Mouse (Mus musculus) erythroblast, adult 5-6 weeks (primary cell): ENCODE results near the gene Zfp42. TPM values are rescaled to one million over a fixed set of nuclear protein-coding genes. Genes with fewer than 3 reads are reported as not detected.
"Not testable (repeated sequence)": the region's sequence is repeated elsewhere in the genome, so short reads cannot be mapped to it uniquely, and the experiment has no call there.

Experiments
- ATAC-seq: replicated peaks from 2 replicates; pipeline ENCODE4 v1.8.0; 2016; ENCODE audit warnings: moderate number of reproducible peaks, mild to moderate bottlenecking, moderate TSS enrichment, inconsistent platforms; ENCODE audit not compliant: poor library complexity, low FRiP score, severe bottlenecking
- total RNA-seq, 2 experiments: library from RNA; stranded (forward) in 1 of 2; stranded (reverse) in 1 of 2; fragments of 150-400 nt in 1 of 2; fragments of 200-764, 138-1000 nt in 1 of 2; gene quantifications; 2 replicates each; pipeline versions ENCODE4 v1.2.3 to v1.2.4; 2015 to 2017; ENCODE audit warnings: low replicate concordance in 2 of 2

Zfp42 gene
- total RNA-seq (2015; ENCODE audit: low replicate concordance) (not detected in 2 replicates), total RNA-seq (2017; ENCODE audit: low replicate concordance) (0.98 TPM in 1 of 2 replicates, not detected in the other)

DNA sequence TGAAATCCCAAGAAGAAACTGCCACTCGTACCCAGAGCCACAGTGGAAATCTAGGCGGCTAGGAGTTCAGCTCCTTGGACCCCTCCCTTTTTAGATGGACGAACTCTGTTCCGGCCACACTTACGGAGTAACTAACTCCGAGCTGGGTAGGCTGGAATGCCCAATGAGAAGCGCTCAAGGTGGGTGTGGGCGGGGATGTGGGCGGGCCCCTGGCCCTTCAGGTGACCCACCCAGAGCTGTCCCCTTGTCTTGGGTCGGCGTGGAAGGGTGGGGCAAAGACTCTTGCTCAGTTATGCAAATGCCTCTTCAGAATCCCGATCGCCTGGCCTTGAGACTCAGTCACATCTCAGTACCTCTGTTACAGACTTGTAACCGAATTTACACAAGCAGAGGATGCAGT lies at the start of gene Zfp42:
TSS of gene Zfp42 (minus strand) at position 85 of the 400 bp plus-strand sequence.
- no peak for ATAC-seq

DNA sequence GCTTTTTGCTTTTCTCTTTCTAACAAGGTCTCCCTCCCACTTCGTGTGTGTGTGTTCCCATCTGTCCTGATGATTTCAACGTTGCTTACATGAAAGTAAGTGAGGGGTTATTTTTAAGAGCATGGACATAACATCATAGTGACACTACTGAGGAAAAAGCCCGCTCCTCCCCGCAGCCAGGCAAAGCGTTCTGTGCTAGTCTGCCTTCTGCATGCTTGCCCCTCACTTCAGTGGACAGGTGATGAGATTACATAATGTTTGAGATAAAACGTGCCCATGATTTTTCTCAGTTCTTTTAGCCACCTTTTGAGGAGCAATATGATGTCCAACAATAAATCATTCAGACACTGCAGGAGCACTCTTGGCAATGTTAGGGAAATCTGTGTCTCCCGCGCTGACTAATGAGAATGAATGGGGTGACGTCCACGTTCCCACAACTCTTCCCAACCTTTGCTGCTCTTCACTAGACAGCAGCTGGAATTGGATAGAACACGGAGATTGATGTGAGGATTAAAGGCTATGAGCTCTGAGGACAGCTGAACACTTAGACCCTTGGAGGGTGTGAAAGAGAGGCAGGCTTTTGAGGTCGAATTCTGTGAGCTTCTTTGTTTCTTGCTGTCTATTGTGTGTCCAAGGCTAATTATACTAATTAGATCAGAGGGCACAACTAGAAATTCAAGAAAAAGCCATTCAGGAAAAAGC lies 49.4 kb upstream of the Zfp42 start:
- no peak for ATAC-seq

DNA sequence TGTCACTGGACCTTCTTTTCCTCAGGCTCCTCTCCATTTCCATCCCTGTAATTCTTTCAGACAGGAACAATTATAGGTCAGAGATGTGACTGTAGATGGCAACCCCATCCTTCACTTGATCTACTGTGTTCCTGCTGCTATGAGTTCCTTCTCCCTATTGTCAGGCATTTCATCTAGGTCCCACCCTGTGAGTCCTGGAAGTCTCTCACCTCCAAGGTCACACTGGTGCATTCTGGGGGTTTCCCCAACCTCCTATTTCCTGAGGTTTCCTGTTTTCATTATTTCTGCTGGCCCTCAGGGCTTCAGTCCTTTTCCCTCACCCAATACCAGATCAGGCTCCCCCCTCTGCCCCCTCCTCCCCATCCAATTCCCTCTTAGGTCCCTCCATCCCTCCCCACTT lies 45.5 kb upstream of the Zfp42 start:
- ATAC-seq = not testable (repeated sequence)

DNA sequence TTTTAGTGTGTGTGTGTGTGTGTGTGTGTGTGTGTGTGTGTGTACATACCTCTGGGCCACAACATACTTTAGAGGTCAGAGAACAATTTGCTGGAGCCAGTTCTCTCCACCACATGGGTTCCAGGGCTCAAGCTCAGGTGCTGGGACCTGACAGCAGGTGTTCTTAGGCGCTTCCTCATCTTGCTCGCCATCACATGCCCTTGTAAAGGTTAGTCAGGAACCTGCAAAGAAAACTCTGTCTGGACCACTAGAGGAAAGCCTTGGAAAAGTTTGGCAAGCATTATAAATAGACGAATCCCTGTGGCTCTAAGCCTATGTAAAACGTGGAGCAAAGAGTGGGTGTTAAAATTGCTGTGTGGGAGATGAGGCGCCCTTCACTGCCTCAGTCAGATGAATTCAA lies 31.8 kb upstream of the Zfp42 start:
- no peak for ATAC-seq

DNA sequence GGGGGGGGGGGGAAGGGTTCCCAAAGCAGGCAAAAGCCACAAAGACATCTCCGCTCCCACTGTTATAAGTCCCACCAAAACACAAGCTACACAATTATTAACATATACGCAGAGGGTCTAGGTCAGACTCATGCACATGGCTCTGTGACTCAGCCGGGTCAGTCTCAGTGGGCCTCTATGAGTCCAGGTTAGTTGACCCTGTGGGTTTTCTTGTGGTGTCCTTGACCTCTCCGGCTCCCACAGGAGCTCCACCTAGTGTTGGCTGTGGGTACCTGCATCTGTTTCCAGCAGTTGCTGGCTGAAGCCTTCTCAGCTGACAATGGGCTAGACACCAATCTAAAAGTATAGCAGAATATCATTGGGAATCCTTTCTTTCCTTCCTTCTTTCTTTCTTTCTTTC lies 26.7 kb upstream of the Zfp42 start:
- no peak for ATAC-seq

DNA sequence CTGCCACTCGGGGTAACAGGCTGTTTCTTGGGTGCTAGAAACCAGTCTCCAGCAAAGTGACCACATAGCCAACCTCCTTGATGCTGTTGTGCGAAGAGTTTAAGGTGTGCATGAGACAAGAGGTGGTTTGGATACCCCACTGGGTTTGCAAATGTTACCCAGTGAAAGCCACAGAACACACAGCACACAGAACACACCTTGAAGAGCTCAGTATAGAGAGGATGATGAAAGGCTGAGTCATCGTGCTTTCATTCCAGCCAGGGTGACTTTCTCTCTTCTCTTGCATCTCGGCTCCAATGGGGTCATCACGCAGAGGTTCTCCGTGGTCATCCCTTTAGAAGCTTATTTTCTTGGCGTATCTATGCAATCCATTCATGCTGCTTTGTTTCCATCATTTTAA lies 24.9 kb upstream of the Zfp42 start:
- ATAC-seq = no peak

DNA sequence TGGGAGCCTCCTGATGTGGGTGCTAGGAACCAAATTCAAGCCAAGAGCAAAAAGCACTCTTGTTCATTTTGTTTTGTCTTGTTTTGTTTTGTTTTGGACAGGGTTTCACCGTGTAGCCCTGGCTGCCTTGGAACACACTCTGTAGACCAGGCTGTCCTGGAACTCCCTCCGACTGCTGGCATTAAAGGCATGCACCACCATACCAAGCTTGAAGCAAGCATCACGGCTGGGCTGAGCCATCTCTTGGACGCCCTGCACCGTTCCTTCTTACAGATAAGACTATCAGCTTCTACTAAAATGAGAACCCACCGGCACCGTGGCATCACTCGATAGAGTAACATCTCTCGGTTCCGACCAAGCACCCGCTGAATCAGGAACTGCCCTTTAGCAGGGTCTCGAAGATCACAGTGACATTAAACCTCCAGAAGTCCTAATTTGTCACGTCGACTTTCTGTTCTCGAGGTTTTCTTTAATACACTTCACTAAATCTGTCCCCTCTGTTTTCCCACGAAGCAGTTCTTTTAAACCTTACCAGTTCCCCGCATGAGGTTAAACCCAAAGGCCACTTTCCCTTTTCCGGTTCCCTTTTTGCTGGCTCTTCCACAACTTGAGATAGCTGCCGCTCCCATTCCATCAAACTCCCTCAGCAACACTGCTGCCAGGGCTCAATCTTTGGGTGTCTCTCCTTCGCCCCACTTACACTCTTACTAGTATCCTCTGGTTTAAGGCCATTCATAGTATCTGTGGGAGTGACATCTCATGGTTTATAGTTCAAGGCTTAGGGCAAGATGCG lies 23.3 kb upstream of the Zfp42 start:
- ATAC-seq = no peak

DNA sequence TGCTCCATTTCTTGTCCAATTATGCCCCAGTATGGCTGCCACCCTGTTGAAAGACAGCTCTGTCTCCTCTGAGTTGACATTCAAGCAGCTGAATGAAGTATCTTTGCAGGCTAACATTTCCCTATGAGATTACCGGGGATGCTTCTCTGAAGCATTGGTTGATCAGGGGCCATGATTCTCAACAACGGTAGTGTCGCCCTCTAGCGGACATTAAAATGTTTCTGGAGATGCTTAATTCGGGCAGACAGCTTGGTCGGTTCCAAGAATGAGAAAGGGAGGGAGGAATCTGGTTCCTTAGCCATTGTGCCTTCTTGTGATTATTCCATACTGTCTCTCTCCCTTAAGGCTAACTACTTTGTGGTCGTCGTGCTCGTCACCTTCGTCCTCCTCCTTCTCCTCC lies 21.9 kb upstream of the Zfp42 start:
- no peak for ATAC-seq

DNA sequence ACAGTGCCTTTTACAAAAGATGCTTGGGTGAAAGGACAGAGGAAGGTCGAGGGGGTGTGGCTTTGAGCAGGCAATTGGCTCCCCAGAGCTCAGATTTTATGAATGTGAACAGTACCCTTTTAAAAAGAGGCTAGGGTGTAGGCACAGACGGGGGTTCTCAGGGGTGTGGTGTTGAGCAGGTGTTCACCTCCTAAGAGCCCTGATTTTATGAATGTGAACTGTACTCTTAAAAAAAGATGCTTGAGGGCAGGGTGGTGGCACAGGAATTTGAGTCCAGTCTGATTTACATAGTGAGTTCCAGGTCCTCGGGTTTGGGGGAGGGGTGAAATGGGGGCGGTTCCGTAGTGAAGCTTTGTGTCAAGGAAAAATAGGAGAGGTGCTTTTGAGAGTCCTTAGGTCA lies 14.0 kb upstream of the Zfp42 start:
- ATAC-seq = no peak

DNA sequence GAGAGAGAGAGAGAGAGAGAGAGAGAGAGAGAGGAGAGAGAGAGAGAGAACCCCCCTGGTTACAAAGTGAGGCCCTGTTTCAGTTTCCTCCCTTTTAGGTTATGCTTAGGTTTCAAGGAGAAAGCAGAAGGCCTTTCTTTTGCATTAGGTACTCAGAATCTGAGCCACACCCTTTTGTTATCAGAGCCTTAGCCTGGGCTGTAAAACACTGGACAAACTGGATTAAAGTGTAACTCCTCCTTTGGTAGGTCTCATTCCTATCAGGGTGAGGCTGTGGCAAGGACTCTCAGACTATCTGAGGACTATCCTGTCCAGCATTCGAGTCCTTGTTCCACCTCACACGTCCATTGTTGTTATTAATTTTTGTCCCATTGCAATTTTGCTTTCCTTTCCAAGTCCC lies 1.4 kb upstream of the Zfp42 start:
- ATAC-seq = no peak

DNA sequence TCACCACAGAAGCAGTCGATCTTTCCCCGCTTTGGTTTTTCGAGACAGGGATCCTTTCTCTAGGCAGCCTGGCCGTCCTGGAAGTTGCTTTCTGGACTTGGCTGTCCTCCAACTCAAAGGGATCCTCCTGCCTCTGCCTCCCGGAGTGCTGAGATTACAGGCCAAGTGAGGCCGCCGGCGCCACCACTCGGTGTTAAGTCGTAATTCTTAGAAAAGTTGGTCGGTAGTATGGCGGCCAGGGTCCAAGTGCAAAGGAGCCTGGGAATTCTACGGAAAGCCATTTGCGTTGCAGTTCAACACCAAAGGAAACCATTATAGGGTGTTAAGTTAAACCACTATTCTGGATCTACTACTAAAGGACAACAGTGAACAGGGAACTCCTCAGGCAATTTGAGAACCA lies 1.1 kb downstream of the Zfp42 start:
- ATAC-seq = no peak

DNA sequence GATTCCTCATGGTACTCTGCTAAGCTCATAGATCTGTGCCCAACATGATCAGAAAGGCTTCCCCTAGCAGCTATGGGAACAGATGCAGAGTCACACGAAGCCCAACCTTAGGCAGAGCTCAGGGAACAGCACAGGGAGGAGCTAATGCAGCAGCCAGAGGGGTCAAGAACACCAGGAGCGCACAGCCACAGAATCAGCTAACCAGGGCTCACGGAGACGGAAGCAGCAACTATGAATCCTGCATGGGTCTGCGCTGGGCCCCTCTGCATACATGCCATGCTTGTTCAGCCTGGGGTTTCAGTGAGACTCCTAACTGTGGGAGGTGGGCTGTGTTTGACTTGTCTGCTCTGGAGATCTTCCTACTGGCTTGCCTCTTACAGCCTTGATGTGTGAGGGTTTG lies 7.0 kb downstream of the Zfp42 start:
- no peak for ATAC-seq

DNA sequence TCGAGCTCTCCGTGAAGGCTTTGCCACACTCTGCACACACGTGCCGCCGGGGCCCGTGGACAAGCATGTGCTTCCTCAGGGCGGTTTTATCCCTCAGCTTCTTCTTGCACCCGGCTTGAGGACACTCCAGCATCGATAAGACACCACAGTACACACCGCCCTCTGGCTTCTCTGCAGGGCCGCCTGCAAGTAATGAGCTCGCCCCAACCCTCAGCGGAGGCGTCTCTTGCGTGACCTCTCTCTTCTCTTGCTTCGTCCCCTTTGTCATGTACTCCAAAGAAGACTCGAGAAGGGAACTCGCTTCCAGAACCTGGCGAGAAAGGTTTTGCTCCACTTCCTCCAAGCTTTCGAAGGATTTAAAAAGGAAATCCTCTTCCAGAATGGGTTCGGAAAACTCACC lies 11.0 kb downstream of the Zfp42 start:
- ATAC-seq = no peak

DNA sequence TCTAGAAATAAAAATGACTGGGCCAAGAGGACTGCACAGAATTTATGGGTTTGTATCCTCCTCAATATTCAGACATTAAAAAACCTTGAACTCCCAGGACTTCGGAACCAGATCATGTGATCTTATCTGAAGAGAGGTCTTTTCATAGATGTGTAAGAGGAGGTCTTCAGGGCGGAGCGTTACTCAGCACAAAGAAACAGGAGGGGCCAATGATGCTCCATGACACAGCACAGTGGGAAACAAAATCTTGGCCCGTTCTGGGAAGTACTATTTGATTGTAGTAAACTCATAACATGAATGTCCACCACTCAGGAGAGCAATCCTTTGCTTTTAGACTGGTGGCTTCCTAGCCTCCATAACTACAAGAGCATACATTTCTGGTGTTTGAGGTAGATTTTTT lies 12.6 kb downstream of the Zfp42 start:
- ATAC-seq = no peak

DNA sequence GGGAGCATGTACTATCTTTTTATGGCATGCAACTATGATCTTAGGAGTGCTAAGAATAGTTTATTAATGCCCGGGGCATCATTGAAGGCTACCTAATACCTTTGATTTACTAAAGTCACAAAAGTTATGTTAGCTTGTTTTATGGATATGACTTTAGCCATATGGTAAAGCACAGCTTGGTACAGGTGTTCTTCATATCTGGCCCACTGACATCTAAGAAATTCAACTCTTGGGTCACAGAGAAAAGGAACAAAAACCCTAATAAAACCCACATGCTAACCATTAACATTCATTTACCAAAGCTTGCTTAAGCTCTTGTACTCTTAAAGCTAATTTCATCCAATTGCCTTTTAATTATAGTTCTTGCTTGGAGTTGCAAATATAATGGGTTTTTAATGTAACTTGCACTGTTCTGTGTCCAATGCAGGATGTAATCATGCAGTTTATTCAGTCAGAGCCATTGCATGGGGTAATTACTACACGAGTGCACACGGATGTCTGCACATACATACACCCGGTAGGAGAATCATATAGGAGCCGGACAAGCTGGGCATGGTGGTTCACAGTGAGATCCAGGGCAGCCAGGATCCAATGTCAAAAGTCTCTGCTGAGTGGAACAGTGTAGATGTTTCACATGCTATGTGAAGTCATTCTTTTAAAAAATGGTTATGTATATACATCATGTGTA lies 16.2 kb downstream of the Zfp42 start:
- ATAC-seq = no peak

DNA sequence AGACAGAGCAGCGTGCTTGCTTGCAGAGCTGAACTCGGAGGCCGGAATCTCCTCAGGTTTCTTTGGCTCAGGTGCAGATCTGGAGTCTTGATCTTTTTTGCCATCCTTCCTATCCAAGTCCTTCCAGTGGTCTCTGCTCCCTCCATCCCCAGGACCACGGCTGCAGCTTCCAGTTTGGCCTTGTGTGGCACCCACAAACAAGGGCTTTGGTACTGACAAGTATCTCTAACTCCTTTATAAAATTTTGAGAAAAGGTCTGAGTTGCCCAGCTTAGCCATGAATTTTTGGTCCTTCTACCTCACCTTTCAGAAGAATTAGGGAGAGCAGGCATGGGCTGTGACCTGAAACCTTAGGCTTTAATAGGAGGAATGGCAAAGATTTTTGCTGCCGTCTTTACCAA lies 17.0 kb downstream of the Zfp42 start:
- ATAC-seq = no peak

DNA sequence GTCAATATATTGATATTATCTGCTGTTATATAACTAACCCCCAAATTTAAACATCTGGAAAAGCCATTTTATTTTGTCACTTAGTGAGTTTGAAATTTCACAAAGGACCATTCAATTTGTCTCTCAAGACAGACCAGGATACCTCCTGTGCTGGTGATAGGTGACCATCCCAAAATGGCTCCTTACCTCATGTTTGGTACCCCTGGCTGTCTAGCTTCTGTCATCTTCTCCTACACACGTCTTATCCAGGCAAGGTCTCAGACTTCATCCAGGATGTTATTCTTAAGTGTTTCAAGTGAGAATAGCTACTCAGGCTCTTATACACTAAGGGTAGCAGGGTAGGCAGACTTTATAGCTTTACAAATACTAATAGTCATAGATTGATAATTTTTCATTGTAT lies 17.9 kb downstream of the Zfp42 start:
- ATAC-seq = no peak

DNA sequence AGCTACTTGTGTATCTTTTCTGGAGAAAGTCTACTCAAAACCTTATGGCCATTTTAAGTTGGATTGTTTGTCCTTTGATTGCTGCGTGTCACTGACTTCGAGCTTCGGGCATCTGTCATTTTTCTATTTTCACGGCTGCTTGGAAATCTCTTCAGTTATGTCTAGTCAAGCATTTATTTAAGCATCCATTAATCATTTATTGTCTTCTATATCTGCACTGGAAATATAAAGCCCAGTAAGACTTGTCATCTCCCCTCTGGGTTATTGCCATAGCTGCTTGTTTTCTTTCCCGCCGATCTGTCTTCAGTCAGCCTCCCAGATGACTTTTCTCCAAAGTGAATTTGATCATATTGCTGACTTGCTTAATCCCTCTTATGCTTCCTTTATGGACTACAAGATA lies 19.3 kb downstream of the Zfp42 start:
- no peak for ATAC-seq

DNA sequence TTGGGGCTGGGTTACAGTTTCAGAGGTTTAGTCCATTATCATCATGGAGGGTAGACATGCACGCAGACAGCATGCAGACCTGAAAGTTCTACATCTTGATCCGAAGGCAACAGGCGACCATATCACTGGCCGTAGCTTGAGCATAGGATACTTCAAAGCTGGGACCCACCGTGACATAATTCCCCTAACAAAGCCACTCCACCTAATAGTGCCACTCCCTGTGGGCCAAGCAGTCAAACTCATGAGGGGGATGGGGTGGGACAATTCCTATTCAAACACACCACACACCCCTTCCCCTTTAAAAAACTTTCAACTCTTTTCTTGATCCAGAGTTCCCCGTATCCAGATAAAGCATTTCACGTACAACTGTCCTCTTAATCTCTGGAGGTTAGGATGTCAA lies 23.5 kb downstream of the Zfp42 start:
- ATAC-seq = no peak

DNA sequence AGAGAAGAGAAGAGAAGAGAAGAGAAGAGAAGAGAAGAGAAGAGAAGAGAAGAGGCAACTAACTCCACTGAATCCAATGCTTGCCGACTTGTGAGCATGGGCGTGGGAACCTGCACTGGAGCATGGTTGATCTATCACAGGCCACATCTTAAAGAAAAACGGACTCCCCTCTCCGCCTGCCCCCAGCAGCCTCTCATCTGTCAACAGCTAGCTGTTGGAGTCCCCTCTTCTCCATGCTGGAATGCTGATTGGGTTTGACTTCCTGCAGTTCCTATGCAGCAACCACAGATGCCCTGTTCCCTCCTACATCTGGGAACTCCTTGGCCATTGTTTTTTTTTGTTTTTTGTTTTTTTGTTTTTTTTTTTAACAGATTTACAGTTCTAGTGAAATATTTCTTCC lies 28.4 kb downstream of the Zfp42 start:
- ATAC-seq = no peak

DNA sequence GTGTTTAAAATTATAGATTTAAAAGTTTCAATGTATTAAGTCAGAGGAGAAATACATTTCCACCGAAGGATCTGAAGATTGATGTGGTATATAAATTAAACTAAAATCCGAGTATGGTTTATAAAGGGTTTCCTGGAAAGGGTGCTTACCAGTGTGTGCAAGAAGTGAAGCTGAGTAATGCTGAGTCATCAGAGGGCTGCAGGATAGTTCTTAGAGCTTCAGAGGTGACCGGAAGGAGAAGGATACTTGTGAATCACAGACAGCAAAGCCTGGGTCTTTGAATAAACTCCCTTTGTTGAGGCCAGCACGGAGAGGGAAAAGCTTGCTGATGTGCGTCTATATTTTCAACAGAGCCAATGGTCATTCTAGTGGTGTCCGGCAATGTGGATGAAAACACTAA lies 45.8 kb downstream of the Zfp42 start:
- ATAC-seq = no peak
